Mouse (Mus musculus) mouse embryonic stem cell (cell line): ENCODE results near the gene Olfr832.
"Not testable (repeated sequence)": the region's sequence is repeated elsewhere in the genome, so short reads cannot be mapped to it uniquely, and the experiment has no call there.

Source experiments
- in situ Hi-C, 2 experiments: fragments of 300-500 bp; cut with MboI; formaldehyde crosslinking; loops; 1 replicate in 1 of 2; 3 replicates in 1 of 2; pipeline ENCODE4 v1.14.3; 2019 to 2020; ENCODE audit warnings: low sequenced_read_pairs in 2 of 2, low pct_unique_long_range_greater_than_20kb in 1 of 2, mixed read lengths in 1 of 2; ENCODE audit not compliant: unreplicated experiment in 1 of 2

The Olfr832 gene

DNA sequence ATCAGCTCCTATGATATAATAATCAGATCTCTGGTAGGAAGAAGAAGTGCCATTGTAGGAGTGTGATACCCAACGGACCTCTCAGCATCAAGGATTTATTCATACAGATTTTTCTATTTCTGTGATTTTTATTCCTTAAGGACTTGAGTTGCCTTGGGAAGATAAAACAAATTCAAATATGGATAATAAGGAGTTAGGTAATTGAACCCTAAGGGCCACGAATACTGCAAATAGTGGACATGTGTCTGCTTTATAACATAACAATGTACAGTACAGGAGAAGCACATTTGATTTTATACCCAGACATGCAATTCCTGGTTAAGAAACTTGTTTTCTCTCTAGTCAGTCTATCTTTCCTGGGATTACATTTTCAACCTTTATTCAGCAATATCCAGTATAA lies at the start of gene Olfr832:
Olfr832 (plus strand) TSS at position 301 of the 400 bp plus-strand sequence.
- in situ Hi-C loops = not testable (repeated sequence)

DNA sequence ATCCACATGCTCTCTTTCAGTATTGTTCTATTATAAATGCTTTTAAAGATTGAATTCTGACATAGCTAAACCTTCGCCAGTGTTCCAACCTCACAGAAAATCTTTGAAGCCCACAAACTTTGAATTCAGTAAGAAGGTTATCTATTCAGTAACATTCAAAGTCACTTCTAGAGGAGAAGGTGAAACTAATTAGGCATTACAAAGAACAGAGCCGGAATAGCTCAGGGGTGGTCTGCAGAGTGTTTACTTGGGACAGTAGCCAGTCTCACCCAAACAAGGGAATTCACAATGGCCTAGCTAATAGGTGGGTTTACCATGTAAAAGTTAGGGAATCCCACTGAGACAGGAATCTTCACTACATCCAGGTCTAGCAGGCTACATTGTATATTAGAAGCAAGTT lies 29.2 kb upstream of the Olfr832 start:
- in situ Hi-C loops = not testable (repeated sequence)

DNA sequence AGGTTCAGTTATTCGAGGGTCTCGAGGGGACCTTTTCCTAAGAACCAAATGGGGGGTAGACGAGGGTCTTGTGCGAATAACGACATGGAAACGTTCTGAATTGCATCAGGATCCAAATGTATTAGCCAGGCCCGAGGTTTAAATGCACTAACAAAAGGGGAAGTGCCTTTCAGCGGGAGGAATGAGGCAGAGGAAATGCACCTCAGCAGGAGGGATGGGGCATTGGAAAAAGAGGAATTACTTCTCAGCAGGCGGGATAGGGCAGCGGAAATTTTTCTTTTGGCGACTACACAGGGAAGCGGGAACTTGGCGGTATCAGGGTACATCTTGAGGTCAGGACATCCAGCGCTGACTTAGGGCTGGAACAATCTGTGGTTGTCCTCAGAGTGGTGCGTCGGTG lies 9.0 kb upstream of the Olfr832 start:
- in situ Hi-C loops = not testable (repeated sequence)

DNA sequence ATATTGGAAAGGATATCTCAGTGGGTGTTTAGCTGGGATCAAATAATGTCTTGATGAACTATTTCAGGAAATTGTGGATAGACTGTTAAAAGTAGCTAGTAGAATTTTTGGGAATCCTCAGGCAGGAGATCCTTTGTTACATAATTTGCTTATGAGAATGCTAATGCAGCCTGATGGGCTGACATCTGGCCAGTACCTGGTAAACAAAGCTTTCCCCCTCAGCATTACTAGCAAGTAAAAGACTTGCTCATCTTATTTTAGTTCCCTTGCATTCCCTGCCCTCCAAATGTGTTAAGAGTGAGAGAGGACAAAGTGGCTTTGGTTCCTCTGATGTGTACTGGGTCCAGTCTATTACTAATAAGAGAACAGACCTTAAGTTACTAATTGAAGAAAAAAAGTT lies 25.1 kb downstream of the Olfr832 start:
- in situ Hi-C loops = no loop called here

DNA sequence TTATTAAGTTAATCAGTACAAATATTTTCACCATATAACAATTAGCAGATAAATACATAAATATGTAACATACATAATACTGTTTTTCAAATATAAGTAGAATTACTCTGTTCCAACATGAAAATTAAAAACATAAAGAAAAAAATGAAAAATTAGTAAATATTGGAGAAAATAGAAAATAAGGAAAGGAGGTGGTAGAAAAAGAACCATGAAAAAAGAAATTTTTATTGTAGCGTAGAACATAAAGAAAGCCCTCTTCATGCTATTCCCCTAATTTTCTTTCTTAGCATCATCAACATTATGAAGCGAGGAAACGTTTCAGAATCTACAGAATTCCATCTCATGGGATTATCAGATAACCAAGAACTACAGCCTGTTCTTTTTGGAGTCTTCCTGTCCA lies 50.8 kb downstream of the Olfr832 start, which contains the start of gene Olfr834:
Olfr834 (plus strand) TSS at position 301 of the 400 bp plus-strand sequence.
- in situ Hi-C loops = no loop called here
